Mouse (Mus musculus) forebrain, embryonic 13.5 days (tissue): ENCODE measurements at regions not wholly inside any gene's neighbourhood (a gene's known extent, or its start where the extent isn't known, plus 50 kb on each side); places are given as distances from the start of the nearest gene placed in this dataset.
"Not testable (repeated sequence)": the region's sequence is repeated elsewhere in the genome, so short reads cannot be mapped to it uniquely, and the experiment has no call there.

Source experiments
- ATAC-seq: fragments of 200-750 bp; cut with Nextera tagmentation; 2 replicates; pipeline ENCODE4 v1.8.0; 2017
- H3K27ac ChIP-seq: fragments of 300-500 bp; sonication (generic); 2 replicates; pipeline ENCODE4 v1.5.1; 2015; ENCODE audit warnings: inconsistent platforms, mild to moderate bottlenecking, moderate library complexity
- H3K27me3 ChIP-seq: fragments of 300-500 bp; sonication (generic); 2 replicates; pipeline ENCODE4 v1.6.1; 2015; ENCODE audit warnings: mild to moderate bottlenecking, inconsistent platforms
- H3K36me3 ChIP-seq: fragments of 300-500 bp; sonication (generic); 2 replicates; pipeline ENCODE4 v1.6.1; 2015; ENCODE audit warnings: mild to moderate bottlenecking, inconsistent platforms; ENCODE audit not compliant: poor library complexity, severe bottlenecking
- H3K4me1 ChIP-seq: fragments of 300-500 bp; sonication (generic); 2 replicates; pipeline ENCODE4 v1.6.1; 2015; ENCODE audit warnings: inconsistent platforms
- H3K4me2 ChIP-seq: fragments of 300-500 bp; sonication (generic); 2 replicates; pipeline ENCODE4 v1.6.1; 2015; ENCODE audit warnings: inconsistent platforms, mild to moderate bottlenecking, moderate library complexity
- H3K4me3 ChIP-seq: fragments of 300-500 bp; sonication (generic); 2 replicates; pipeline ENCODE4 v1.5.1; 2015; ENCODE audit warnings: mild to moderate bottlenecking, inconsistent platforms
- H3K9ac ChIP-seq: fragments of 300-500 bp; sonication (generic); 2 replicates; pipeline ENCODE4 v1.6.1; 2015; ENCODE audit warnings: mild to moderate bottlenecking, inconsistent platforms
- H3K9me3 ChIP-seq: fragments of 300-500 bp; sonication (generic); replicated peaks from 2 replicates; pipeline ENCODE4 v1.6.1; 2016; ENCODE audit warnings: inconsistent platforms
- WGBS: fragments of 180-500 bp; shearing (Covaris S2); methylation state at CpG from one replicate; pipeline ENCODE4 v1.1.7; 2015; 5-methylcytosine and 5-hydroxymethylcytosine counted together

DNA sequence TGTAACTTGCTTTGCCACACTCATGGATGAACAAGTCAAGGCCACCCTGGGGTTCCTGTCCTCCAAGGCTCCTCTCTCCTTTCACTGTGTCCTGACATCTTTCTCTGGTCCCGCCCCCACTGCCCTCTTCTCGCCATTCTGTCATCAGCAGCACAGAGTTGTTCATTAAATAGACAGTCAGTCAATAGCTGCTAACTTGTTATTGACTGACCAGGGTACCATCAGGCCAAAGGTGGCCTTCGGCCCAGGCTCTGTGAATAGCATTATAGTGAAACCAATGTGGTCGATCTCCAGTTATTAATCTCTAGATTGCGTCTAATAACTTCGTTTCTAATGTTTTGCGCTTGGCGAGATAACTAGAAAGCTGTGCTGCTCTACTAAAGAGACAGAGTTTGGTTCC, 122.1 kb upstream of the Mrps10 start:
- H3K27ac ChIP-seq, result no peak overlapping the region
- H3K27me3 ChIP-seq, result no peaks in the 10 kb centered on the region
- no peaks in the 10 kb centered on the region for H3K9me3 ChIP-seq
- no peak overlapping the region for H3K9ac ChIP-seq
- H3K4me2 ChIP-seq, result no peak overlapping the region
- no peak for ATAC-seq
- peaks cover 11% of the 10 kb centered on the region; the same call in 1 of the 2 replicates for H3K36me3 ChIP-seq
- no peaks in the 10 kb centered on the region for H3K4me1 ChIP-seq
- WGBS, result 90% methylated on average over 8 of the region's 8 CpGs
- H3K4me3 ChIP-seq, result no peak overlapping the region

DNA sequence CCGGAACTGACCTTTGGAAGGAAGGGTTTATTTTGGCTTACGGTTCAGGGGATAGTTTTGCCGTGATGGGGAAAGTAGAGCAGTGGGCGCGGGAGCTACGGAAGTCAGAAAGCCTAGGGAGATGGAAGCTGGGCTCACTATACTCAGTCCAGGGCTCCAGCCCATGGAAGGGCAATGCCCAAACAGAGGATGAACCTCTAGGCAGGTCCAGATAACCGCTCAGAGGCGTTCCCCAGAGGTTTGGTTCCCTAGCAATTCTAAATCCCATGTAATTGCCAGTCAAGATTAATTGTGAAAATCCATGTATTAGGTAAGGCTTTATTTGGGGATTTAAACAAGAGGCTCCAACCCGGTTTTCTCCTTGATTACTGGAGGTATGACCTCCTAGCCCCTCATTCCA, 123.1 kb upstream of the Mrps10 start:
- H3K36me3 ChIP-seq, result peaks cover 11% of the 10 kb centered on the region; the same call in 1 of the 2 replicates
- H3K9me3 ChIP-seq, result no peaks in the 10 kb centered on the region
- WGBS, result 87% methylated on average over 9 of the region's 9 CpGs
- H3K4me3 ChIP-seq, result no peak overlapping the region
- no peak for ATAC-seq
- no peaks in the 10 kb centered on the region for H3K27me3 ChIP-seq
- H3K9ac ChIP-seq, result no peak overlapping the region
- H3K27ac ChIP-seq, result no peak overlapping the region
- H3K4me1 ChIP-seq, result no peaks in the 10 kb centered on the region
- no peak overlapping the region for H3K4me2 ChIP-seq

DNA sequence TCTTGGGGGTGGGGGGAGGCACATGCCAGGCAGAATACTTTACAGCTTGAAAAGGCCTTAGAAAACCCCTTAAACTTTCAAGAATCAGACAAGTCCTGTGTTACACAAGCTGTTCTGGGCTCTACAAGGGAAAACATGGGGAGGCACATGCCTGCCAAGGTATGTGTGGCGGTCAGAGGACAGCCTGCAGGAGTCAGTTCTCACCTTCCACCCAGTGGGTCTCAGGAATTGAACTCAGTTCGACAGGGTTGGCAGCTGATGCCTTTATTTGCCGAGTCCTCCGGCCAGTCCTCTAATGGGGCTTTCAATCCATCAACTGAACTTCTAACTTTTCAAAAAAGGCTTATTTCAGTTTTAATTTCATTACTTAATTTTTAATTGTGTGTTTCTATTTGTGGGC, 129.6 kb upstream of the Mrps10 start:
- no peak for ATAC-seq
- WGBS, result 97% methylated on average over 4 of the region's 4 CpGs
- Histone ChIP-seq H3K4me2 (no peak overlapping the region), H3K4me1 (no peaks in the 10 kb centered on the region), H3K27ac (no peak overlapping the region), H3K4me3 (no peak overlapping the region), H3K36me3 (peaks cover 43% of the 10 kb centered on the region), H3K9me3 (no peaks in the 10 kb centered on the region), H3K9ac (no peak overlapping the region), H3K27me3 (no peaks in the 10 kb centered on the region)

DNA sequence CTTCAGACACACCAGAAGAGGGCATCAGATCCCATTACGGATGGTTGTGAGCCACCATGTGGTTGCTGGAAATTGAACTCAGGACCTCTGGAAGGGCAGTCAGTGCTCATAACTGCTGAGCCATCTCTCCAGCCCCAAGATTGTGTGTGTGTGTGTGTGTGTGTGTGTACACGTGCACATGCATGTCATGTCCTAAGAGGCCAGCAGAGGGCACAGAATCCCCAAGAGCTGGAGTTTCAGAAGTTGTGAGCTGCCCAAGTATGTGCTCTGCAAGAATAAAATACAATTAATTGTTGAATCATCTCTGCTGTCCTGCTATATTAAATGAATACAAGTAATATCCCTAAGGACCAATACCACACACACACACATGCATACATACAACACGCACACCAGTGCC, 130.8 kb upstream of the Mrps10 start:
- H3K27ac ChIP-seq, H3K27me3 ChIP-seq, H3K4me3 ChIP-seq, ATAC-seq, H3K4me2 ChIP-seq, H3K4me1 ChIP-seq, H3K9ac ChIP-seq, H3K9me3 ChIP-seq: not testable (repeated sequence)
- 90% methylated on average over 3 of the region's 3 CpGs for WGBS
- H3K36me3 ChIP-seq, result peaks cover 40% of the 10 kb centered on the region

- Histone ChIP-seq H3K27ac (no peak overlapping the region), H3K9ac (no peak overlapping the region), H3K4me2 (no peak overlapping the region), H3K4me1 (no peaks in the 10 kb centered on the region), H3K27me3 (no peaks in the 10 kb centered on the region), H3K36me3 (peaks cover 69% of the 10 kb centered on the region), H3K9me3 (peaks cover 2% of the 10 kb centered on the region; the same call in 1 of the 2 replicates), H3K4me3 (no peak overlapping the region)
- 93% methylated on average over 11 of the region's 11 CpGs for WGBS
- no peak for ATAC-seq
Observed at GRCm38 (mm10) chr17:47234343-47234742, 134.3 kb upstream of the Mrps10 start.

DNA sequence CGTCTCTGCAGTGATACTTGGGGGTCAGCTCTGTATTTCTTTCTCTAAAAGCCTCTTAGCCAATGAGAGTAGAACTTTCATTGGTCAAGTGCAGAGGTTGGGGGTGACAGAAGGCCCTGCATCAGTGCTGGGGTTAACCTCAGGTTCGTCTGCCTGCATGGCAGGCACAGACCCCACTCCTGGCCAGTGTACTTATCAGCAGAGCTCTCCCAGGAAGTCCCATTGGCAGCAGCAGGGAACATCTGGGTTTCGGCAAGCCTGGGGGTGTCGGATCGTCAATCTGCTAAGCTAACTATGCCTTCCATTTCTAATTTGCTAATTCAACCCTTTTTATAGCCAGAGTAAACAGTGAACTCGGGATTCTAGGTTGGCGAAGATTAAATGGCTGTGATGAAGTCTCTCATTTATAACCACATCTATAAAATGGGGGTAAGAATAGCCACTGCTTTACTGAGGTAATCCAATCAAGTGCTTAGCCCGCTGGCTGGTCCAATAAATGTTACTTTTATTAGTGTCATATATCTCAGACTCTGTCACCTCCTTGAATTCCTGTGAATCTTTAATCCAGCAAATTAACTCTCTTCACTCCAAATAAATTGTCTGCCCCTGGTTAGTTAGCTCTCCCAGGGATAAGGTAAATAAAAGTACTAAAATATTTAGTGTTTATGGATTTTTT, 135.5 kb upstream of the Mrps10 start:
- Histone ChIP-seq H3K4me1 (no peaks in the 10 kb centered on the region), H3K27me3 (no peaks in the 10 kb centered on the region), H3K9me3 (peaks cover 7% of the 10 kb centered on the region), H3K9ac (no peak overlapping the region), H3K4me2 (no peak overlapping the region), H3K36me3 (peaks cover 78% of the 10 kb centered on the region), H3K27ac (no peak overlapping the region), H3K4me3 (no peak overlapping the region)
- ATAC-seq, result no peak
- WGBS, result 86% methylated on average over 8 of the region's 8 CpGs

- no peak for ATAC-seq
- H3K9ac ChIP-seq, result no peak overlapping the region
- H3K27me3 ChIP-seq, result no peaks in the 10 kb centered on the region
- no peak overlapping the region for H3K4me2 ChIP-seq
- WGBS, result 96% methylated on average over 10 of the region's 10 CpGs
- no peak overlapping the region for H3K4me3 ChIP-seq
- H3K4me1 ChIP-seq, result no peaks in the 10 kb centered on the region
- no peak overlapping the region for H3K27ac ChIP-seq
- peaks cover 7% of the 10 kb centered on the region for H3K9me3 ChIP-seq
- H3K36me3 ChIP-seq, result peaks cover 59% of the 10 kb centered on the region
Observed at GRCm38 (mm10) chr17:47230715-47231114, 138.0 kb upstream of the Mrps10 start.

DNA sequence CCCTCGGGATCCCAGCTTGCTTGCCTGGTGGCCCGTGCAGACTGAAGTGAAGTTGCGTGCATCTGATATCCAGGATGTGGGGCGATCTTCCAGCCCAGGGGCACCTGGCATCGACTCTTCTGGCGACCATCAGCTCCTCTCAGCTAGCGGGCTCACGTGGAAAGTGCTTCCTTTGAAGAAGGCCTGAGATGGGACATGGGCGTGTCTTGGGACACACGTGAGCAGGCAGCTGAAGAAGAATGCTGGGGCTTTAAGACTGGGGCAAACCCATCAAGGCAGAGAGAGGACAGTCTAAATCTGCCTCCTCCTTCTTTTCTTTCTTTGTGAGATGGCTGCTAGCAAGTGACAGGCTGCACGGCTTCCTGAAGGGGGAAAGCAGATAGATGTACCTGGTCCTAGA, 142.3 kb upstream of the Mrps10 start:
- no peak overlapping the region for H3K27ac ChIP-seq
- no peak overlapping the region for H3K4me3 ChIP-seq
- H3K9ac ChIP-seq, result no peak overlapping the region
- peaks cover 29% of the 10 kb centered on the region for H3K36me3 ChIP-seq
- H3K4me1 ChIP-seq, result no peaks in the 10 kb centered on the region
- 88% methylated on average over 11 of the region's 11 CpGs for WGBS
- no peaks in the 10 kb centered on the region for H3K27me3 ChIP-seq
- no peak for ATAC-seq
- H3K4me2 ChIP-seq, result no peak overlapping the region
- peaks cover 7% of the 10 kb centered on the region for H3K9me3 ChIP-seq

- WGBS, result 73% methylated on average over 18 of the region's 18 CpGs
- H3K4me2 ChIP-seq, result no peak overlapping the region
- H3K9ac ChIP-seq, result no peak overlapping the region
- peaks cover 7% of the 10 kb centered on the region for H3K9me3 ChIP-seq
- H3K4me3 ChIP-seq, result no peak overlapping the region
- no peaks in the 10 kb centered on the region for H3K27me3 ChIP-seq
- H3K36me3 ChIP-seq, result peaks cover 21% of the 10 kb centered on the region; the same call in 1 of the 2 replicates
- H3K4me1 ChIP-seq, result no peaks in the 10 kb centered on the region
- ATAC-seq, result no peak
- H3K27ac ChIP-seq, result no peak overlapping the region
Observed at GRCm38 (mm10) chr17:47225306-47226269, 143.1 kb upstream of the Mrps10 start.

DNA sequence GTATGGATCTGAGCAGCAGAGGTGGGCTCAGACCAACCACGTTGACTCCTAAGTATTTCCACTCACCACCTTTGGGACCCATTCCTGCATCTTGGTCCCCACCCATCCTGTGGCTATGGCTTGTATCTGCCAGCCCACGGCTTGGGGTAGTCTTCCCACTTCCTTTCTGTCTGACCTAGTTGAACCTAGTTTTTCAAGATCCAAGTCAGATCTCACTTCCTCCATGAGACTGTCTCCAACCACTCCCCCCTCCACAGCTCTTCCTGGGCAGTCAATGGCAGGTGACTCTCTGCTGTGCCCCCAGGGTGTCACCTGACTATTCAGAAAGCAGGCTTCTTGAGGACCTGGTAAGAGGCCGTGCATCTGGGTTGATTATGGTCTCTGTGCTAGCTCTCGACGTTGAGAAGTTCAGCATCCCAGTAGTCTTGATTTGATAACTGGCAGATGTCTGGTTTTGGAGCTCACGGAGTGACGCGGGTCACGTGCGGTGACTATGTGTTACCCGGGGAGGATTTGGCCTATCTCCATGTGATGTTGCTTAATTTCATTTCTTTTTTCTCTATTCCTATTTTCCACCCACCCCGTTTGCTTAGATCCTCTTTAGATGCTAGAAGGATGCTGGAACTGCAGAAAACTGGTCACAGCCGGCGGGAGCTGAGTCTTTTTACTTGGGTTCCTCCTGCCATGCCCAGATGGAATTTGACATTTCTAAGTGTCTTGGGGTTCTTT, 147.5 kb upstream of the Mrps10 start:
- no peaks in the 10 kb centered on the region for H3K4me1 ChIP-seq
- H3K4me2 ChIP-seq, result no peak overlapping the region
- no peaks in the 10 kb centered on the region for H3K36me3 ChIP-seq
- H3K9ac ChIP-seq, result no peak overlapping the region
- no peak overlapping the region for H3K4me3 ChIP-seq
- H3K9me3 ChIP-seq, result no peaks in the 10 kb centered on the region
- no peak for ATAC-seq
- no peaks in the 10 kb centered on the region for H3K27me3 ChIP-seq
- H3K27ac ChIP-seq, result no peak overlapping the region
- 94% methylated on average over 14 of the region's 14 CpGs for WGBS

- H3K27ac ChIP-seq, result no peak overlapping the region
- no peaks in the 10 kb centered on the region for H3K36me3 ChIP-seq
- no peak overlapping the region for H3K4me3 ChIP-seq
- no peaks in the 10 kb centered on the region for H3K4me1 ChIP-seq
- no peak overlapping the region for H3K9ac ChIP-seq
- H3K27me3 ChIP-seq, result no peaks in the 10 kb centered on the region
- no peak overlapping the region for H3K4me2 ChIP-seq
- no peak for ATAC-seq
- 96% methylated on average over 2 of the region's 2 CpGs for WGBS
- H3K9me3 ChIP-seq, result no peaks in the 10 kb centered on the region
Observed at GRCm38 (mm10) chr17:47219846-47220245, 148.8 kb upstream of the Mrps10 start.

DNA sequence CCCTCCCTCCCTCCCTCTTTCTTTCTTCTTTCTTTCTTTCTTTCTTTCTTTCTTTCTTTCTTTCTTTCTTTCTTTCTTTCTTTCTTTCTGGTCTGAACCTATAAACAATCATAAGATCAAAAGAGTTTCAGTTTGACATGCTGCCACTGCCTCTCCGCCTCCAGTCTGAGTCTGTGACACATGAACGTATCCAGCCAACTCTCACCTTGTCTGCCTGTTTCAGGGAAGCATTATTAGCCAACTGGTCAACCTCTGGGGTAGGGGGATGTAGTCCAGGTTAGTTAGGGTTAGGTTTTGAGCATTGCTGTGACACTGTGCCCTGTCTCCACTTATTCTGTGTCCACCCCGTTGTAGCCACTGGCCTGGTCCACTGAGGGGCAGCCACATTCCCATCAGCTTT, 152.2 kb upstream of the Mrps10 start:
- 90% methylated on average over 3 of the region's 3 CpGs for WGBS
- no peak for ATAC-seq
- H3K9me3 ChIP-seq, result no peaks in the 10 kb centered on the region
- no peak overlapping the region for H3K4me2 ChIP-seq
- H3K27ac ChIP-seq, result no peak overlapping the region
- H3K36me3 ChIP-seq, result no peaks in the 10 kb centered on the region
- no peak overlapping the region for H3K4me3 ChIP-seq
- H3K27me3 ChIP-seq, result no peaks in the 10 kb centered on the region
- no peak overlapping the region for H3K9ac ChIP-seq
- no peaks in the 10 kb centered on the region for H3K4me1 ChIP-seq
